Mouse (Mus musculus): ENCODE measurements around the gene Ptbp2. TPM values are rescaled to one million over a fixed set of nuclear protein-coding genes. Genes with fewer than 3 reads are reported as not detected.

Ptbp2 gene
- polyA plus RNA-seq (2014; fragmentation: Illumina TruSeq; extraction: RNeasy Lipid Tissue Mini Kit (QIAGEN cat#74804); ENCODE audit: low read depth, low replicate concordance), result 46.9 TPM

GRCm38 (mm10) chr3:119784366-119784765 lies at the start of gene Ptbp2:
Gene Ptbp2 (minus strand): TSS chr3:119784466.

Measured in kidney, adult 10 weeks (tissue).